Mouse (Mus musculus) small intestine, adult 10 weeks (tissue): ENCODE measurements around the gene Car3. TPM values are rescaled to one million over a fixed set of nuclear protein-coding genes. Genes with fewer than 3 reads are reported as not detected.

Source experiments
- polyA plus RNA-seq: library from polyadenylated mRNA; stranded (reverse); fragments of 350-450 nt; fragmentation: Illumina TruSeq; extraction: RNeasy Lipid Tissue Mini Kit (QIAGEN cat#74804); gene quantifications from one replicate; pipeline ENCODE4 v1.2.3, GENCODE M21; 2014; ENCODE audit warnings: low replicate concordance

The Car3 gene
- polyA plus RNA-seq, result 345 TPM

DNA sequence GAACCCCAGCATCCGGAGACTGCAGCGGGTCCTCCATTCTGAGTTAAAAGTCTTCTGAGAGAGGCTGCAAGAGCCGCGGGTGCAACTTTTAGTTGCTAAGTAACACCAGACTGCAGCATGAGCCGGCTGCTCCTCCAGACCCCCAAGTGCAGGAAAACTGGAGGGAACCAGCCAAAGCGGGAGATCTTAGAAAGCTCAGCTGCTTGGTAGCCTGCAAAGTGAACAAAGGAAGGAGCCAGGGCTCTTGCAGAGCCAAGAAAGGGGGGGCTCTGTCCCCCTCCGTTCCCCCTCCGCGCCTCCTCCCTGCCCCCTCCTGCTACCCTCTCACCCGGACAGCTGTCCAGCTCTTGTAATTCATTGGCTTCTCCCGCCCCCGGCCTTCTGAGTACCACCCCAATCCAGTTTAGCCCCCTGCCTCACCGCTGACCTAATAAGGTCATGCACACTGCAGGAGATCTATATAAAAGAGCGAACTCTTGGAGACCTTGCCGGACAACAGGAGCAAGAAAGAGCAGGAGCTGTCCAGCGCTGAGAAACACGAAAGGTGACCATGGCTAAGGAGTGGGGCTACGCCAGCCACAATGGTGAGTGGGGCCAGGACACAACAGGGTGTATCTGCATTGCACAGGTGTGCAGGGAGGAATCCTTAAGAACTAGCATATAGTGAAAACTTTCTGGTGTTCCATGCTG, at the start of gene Car3:
TSS of gene Car3 (plus strand) at position 491 of the 690 bp plus-strand sequence.

DNA sequence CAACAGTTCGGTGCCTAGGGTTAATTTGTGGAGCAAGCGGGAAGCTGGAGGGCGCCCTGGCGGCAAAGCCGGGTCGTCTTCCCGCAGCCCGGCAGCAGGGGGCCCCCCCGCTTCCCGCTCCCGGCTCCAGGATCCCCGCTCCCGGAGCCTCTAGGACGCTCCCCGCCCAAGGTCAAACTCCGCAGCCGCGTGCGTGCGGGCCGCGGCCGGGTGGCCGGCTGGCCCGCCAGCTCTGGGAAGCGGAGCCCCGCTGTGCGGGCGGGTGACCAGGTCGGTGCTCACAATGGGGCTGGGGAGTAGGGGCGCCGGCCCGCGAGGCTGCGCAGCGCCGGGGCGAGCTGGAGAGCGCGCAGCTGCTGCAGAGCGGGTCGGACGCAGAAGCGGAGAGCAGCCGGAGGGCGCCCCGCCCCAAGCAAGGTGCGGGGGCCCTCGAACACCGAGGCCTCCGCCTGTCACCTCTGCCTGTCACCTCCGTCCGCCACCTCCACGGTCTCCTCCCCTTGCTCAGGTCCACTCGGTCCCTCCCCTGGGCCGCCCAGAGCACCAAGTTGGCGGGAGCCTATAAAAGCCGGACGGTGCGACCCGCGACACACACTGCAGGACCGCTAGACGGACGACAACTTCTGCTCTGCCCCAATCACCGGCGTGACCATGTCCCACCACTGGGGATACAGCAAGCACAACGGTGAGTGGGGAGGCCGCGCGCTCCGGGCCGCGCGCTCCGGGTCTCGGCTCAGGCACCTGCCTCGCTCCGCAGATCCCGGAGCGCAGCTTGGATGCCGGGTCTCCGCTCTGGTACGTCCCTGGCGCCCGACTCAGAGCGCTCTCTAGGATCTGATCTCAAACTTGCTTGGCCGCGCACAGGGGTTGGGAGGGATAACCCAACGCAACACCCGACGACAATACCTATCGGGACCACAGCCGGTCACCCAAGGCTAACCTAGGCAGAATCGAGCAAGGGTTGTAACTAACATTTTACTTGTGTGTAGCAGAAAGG, 23.1 kb downstream of the Car3 start, which contains the start of gene Car2:
TSS of gene Car2 (plus strand) at position 172 of the 997 bp plus-strand sequence.

Other genes with a start within 250 kb of the Car3 start
- 167 TPM for gene Car13, start 221.8 kb upstream of the Car3 start, polyA plus RNA-seq
- gene Car1, start 55.1 kb upstream of the Car3 start, polyA plus RNA-seq, result not detected
- gene Car2, start 22.8 kb downstream of the Car3 start, polyA plus RNA-seq, result 60.7 TPM